Comparison of ENCODE assay signal across 5 mouse cellular contexts in the genomic region with DNA sequence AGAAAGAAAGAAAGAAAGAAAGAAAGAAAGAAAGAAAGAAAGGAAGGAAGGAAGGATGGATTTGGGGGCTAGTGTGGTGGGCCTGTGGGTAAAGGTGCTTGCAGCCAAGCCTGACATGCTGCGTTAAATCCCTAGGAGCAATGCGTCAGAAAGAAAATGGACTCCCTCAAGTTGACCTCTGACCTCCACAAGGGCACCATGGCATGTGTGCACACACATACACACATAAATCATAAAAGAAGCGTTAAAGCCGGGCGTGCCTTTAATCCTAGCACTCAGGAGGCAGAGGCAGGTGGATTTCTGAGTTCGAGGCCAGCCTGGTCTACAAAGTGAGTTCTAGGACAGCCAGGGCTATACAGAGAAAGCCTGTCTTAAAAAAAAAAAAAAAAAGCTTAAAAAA. TPM values are rescaled to one million over a fixed set of nuclear protein-coding genes. Genes with fewer than 3 reads are reported as not detected.
DNase-seq lines count a peak whose midpoint lies in the region; ATAC-seq lines count a peak whose summit lies in the region.
"Not testable (repeated sequence)": the region's sequence is repeated elsewhere in the genome, so short reads cannot be mapped to it uniquely, and the experiment has no call there.

No protein-coding gene starts in this region.

- H3K4me1 ChIP-seq in forebrain, embryonic 15.5 days, result peaks cover 25% of the 10 kb centered on the region
- peaks cover 11% of the 10 kb centered on the region for H3K4me1 ChIP-seq in hindbrain, embryonic 12.5 days
- H3K4me1 ChIP-seq in midbrain, embryonic 13.5 days (replicated peaks), result peaks cover 12% of the 10 kb centered on the region

- ATAC-seq in forebrain, embryonic 15.5 days (replicated peaks); hindbrain, embryonic 12.5 days (ENCODE audit: low FRiP score); midbrain, embryonic 13.5 days: not testable (repeated sequence)

- H3K27me3 ChIP-seq in forebrain, embryonic 15.5 days; hindbrain, embryonic 12.5 days; midbrain, embryonic 13.5 days: not testable (repeated sequence)

- peak; percentile 82 for DNase-seq in ES-CJ7 (ENCODE audit: low read depth, low spot score)
- peak; percentile 72 for DNase-seq in R1 (ENCODE audit: low read depth, low spot score)

- WGBS in forebrain, embryonic 15.5 days, result 90% methylated on average over 6 of the region's 6 CpGs
- WGBS in hindbrain, embryonic 12.5 days, result 91% methylated on average over 6 of the region's 6 CpGs
- 86% methylated on average over 6 of the region's 6 CpGs for WGBS in midbrain, embryonic 13.5 days

- H3K4me2 ChIP-seq in forebrain, embryonic 15.5 days (replicated peaks); hindbrain, embryonic 12.5 days (replicated peaks); midbrain, embryonic 13.5 days (replicated peaks): not testable (repeated sequence)

- not testable (repeated sequence) for H3K36me3 ChIP-seq in forebrain, embryonic 15.5 days; hindbrain, embryonic 12.5 days; midbrain, embryonic 13.5 days

- H3K9ac ChIP-seq in forebrain, embryonic 15.5 days (replicated peaks); hindbrain, embryonic 12.5 days; midbrain, embryonic 13.5 days (replicated peaks): not testable (repeated sequence)

- H3K9me3 ChIP-seq in forebrain, embryonic 15.5 days; hindbrain, embryonic 12.5 days (replicated peaks); midbrain, embryonic 13.5 days: not testable (repeated sequence)

- H3K27ac ChIP-seq in forebrain, embryonic 15.5 days (replicated peaks), result peak overlapping the region; percentile 91; the same call in 1 of the 2 replicates
- H3K27ac ChIP-seq in hindbrain, embryonic 12.5 days, result peak overlapping the region; percentile 40; the same call in 1 of the 2 replicates
- 0 out of 2 replicates have a peak overlapping the region, but pooled peaks have one; percentile 39 for H3K27ac ChIP-seq in midbrain, embryonic 13.5 days

- H3K4me3 ChIP-seq in forebrain, embryonic 15.5 days; hindbrain, embryonic 12.5 days; midbrain, embryonic 13.5 days (replicated peaks): not testable (repeated sequence)

RNA-seq across cellular contexts. Expression of a gene that starts 27.1 kb away (rescaled TPM):
- 6.9 and 7.4 TPM in 2 replicates for polyA plus RNA-seq in forebrain, embryonic 15.5 days (2015; fragmentation: Nextera tagmentation; extraction: Ambion mirVana)
- 9.6 and 10.9 TPM in 2 replicates for polyA plus RNA-seq in hindbrain, embryonic 12.5 days (2016; fragmentation: Nextera tagmentation; extraction: Ambion mirVana)
- 7.0 and 7.9 TPM in 2 replicates for polyA plus RNA-seq in midbrain, embryonic 13.5 days (2015; fragmentation: Nextera tagmentation; extraction: Ambion mirVana)

Comparison
In these comparisons a context has a peak if more than half of its experiments do, and no peak if none do; other contexts are left out.
1. H3K27ac ChIP-seq: peak in every context shown above with its lines; median percentile 91 in forebrain, embryonic 15.5 days; 40 in hindbrain, embryonic 12.5 days; 39 in midbrain, embryonic 13.5 days.